Mouse (Mus musculus) heart, postnatal 25 days (tissue): ENCODE results near the gene Zfhx3. TPM values are rescaled to one million over a fixed set of nuclear protein-coding genes. Genes with fewer than 3 reads are reported as not detected.

ENCODE experiments used
- DNase-seq: peaks from one replicate; pipeline ENCODE4 v3.0.0; 2022; ENCODE audit warnings: low spot score
- intact Hi-C: fragments of 180-260 bp; cut with DNase I; formaldehyde crosslinking; loops from one replicate; pipeline ENCODE4 v1.15.1; 2025
- total RNA-seq, 2 experiments: library from RNA; stranded (reverse); gene quantifications; 2 replicates each; pipeline ENCODE4 v1.2.3; 2021

The Zfhx3 gene
- total RNA-seq, 2 experiments from 2014 or later: 6.0 to 8.2 TPM

- no peak for DNase-seq
- intact Hi-C loops: no loop called here
Measured at GRCm38 (mm10) chr8:108838761-108839160, 896.3 kb downstream of the Zfhx3 start.

GRCm38 (mm10) chr8:108842307-108842706, 899.9 kb downstream of the Zfhx3 start:
- intact Hi-C loops: no loop called here
- no peak for DNase-seq

GRCm38 (mm10) chr8:108846174-108846573, 903.7 kb downstream of the Zfhx3 start:
- intact Hi-C loops: no loop called here
- no peak for DNase-seq

- intact Hi-C loops: no loop called here
- DNase-seq: no peak
Measured at GRCm38 (mm10) chr8:108846827-108847226, 904.4 kb downstream of the Zfhx3 start.

- intact Hi-C loops: no loop called here
Measured at GRCm38 (mm10) chr8:108847356-108847755, 904.9 kb downstream of the Zfhx3 start.

GRCm38 (mm10) chr8:108848484-108848883, 906.0 kb downstream of the Zfhx3 start:
- no peak for DNase-seq
- intact Hi-C loops: no loop called here

More at GRCm38 (mm10) chr8:108847356-108847755, 904.9 kb downstream of the Zfhx3 start:
- DNase-seq: no peak

- no peak for DNase-seq
- intact Hi-C loops: no loop called here
Measured at GRCm38 (mm10) chr8:108853028-108853427, 910.6 kb downstream of the Zfhx3 start.

GRCm38 (mm10) chr8:108854444-108855102, 912.1 kb downstream of the Zfhx3 start:
- DNase-seq: no peak
- intact Hi-C loops: no loop called here

- no peak for DNase-seq
- intact Hi-C loops: no loop called here
Measured at GRCm38 (mm10) chr8:108859001-108859400, 916.6 kb downstream of the Zfhx3 start.

GRCm38 (mm10) chr8:108859983-108860382, 917.5 kb downstream of the Zfhx3 start:
- intact Hi-C loops: no loop called here
- DNase-seq: peak; percentile 27

- intact Hi-C loops: no loop called here
Measured at GRCm38 (mm10) chr8:108863440-108863839, 921.0 kb downstream of the Zfhx3 start.

GRCm38 (mm10) chr8:108866430-108866829, 924.0 kb downstream of the Zfhx3 start:
- no peak for DNase-seq
- intact Hi-C loops: no loop called here

More at GRCm38 (mm10) chr8:108863440-108863839, 921.0 kb downstream of the Zfhx3 start:
- no peak for DNase-seq

GRCm38 (mm10) chr8:108867482-108868258, 925.2 kb downstream of the Zfhx3 start:
- no peak for DNase-seq

GRCm38 (mm10) chr8:108868259-108869090, 926.0 kb downstream of the Zfhx3 start:
- intact Hi-C loops: no loop called here
- DNase-seq: no peak

More at GRCm38 (mm10) chr8:108867482-108868258, 925.2 kb downstream of the Zfhx3 start:
- intact Hi-C loops: no loop called here

GRCm38 (mm10) chr8:108869420-108869819, 927.0 kb downstream of the Zfhx3 start:
- DNase-seq: no peak
- intact Hi-C loops: no loop called here

- intact Hi-C loops: no loop called here
- no peak for DNase-seq
Measured at GRCm38 (mm10) chr8:108869935-108870334, 927.5 kb downstream of the Zfhx3 start.

- DNase-seq: no peak
Measured at GRCm38 (mm10) chr8:108870371-108870770, 927.9 kb downstream of the Zfhx3 start.

GRCm38 (mm10) chr8:108875722-108876121, 933.3 kb downstream of the Zfhx3 start:
- intact Hi-C loops: no loop called here
- no peak for DNase-seq

More at GRCm38 (mm10) chr8:108870371-108870770, 927.9 kb downstream of the Zfhx3 start:
- intact Hi-C loops: no loop called here

GRCm38 (mm10) chr8:108880101-108880500, 937.7 kb downstream of the Zfhx3 start:
- intact Hi-C loops: loop anchor here (10.0 kb wide), 1 partner anchor 165 kb away; no protein-coding TSS in a partner anchor
- no peak for DNase-seq

- intact Hi-C loops: loop anchor here (10.0 kb wide), 1 partner anchor 167 kb away; no protein-coding TSS in a partner anchor
- DNase-seq: no peak
Measured at GRCm38 (mm10) chr8:108881336-108881735, 938.9 kb downstream of the Zfhx3 start.
